Mouse (Mus musculus) forebrain, postnatal 0 days (tissue): ENCODE results near the gene Sgpp2. TPM values are rescaled to one million over a fixed set of nuclear protein-coding genes. Genes with fewer than 3 reads are reported as not detected.

Experiments
- ATAC-seq: fragments of 200-750 bp; cut with Nextera tagmentation; 2 replicates; pipeline ENCODE4 v1.8.0; 2017; ENCODE audit warnings: mild to moderate bottlenecking, moderate library complexity
- DNase-seq: peaks from one replicate; pipeline ENCODE4 v3.0.0-alpha.2; 2015
- H3K27ac ChIP-seq: fragments of 300-500 bp; sonication (generic); 2 replicates; pipeline ENCODE4 v1.5.1; 2014; ENCODE audit warnings: low read depth, mild to moderate bottlenecking, antibody characterized with exemption, low read length, moderate library complexity, mixed read lengths
- H3K27me3 ChIP-seq: fragments of 300-500 bp; sonication (generic); 2 replicates; pipeline ENCODE4 v1.6.1; 2014; ENCODE audit warnings: mild to moderate bottlenecking, low read length, mixed read lengths; ENCODE audit not compliant: insufficient read depth
- H3K36me3 ChIP-seq: fragments of 300-500 bp; sonication (generic); 2 replicates; pipeline ENCODE4 v1.6.1; 2014; ENCODE audit warnings: mild to moderate bottlenecking, moderate library complexity; ENCODE audit not compliant: insufficient read depth
- H3K4me1 ChIP-seq: fragments of 300-500 bp; sonication (generic); 2 replicates; pipeline ENCODE4 v1.6.1; 2014; ENCODE audit warnings: antibody characterized with exemption; ENCODE audit not compliant: insufficient read depth
- H3K4me2 ChIP-seq: fragments of 300-500 bp; sonication (generic); 2 replicates; pipeline ENCODE4 v1.6.1; 2014; ENCODE audit warnings: low read depth, mild to moderate bottlenecking, moderate library complexity
- H3K4me3 ChIP-seq: fragments of 300-500 bp; sonication (generic); 2 replicates; pipeline ENCODE4 v1.5.1; 2014; ENCODE audit warnings: low read depth, low read length, mixed read lengths
- H3K9ac ChIP-seq: fragments of 300-500 bp; sonication (generic); 2 replicates; pipeline ENCODE4 v1.6.1; 2014; ENCODE audit warnings: mild to moderate bottlenecking
- H3K9me3 ChIP-seq: fragments of 300-500 bp; sonication (generic); 2 replicates; pipeline ENCODE4 v1.6.1; 2016; ENCODE audit warnings: low read length
- CTCF ChIP-seq: sonication (generic); IDR thresholded peaks from 2 replicates; pipeline ENCODE4 v1.5.1; 2016; ENCODE audit warnings: antibody characterized with exemption, control low read depth, low read depth
- WGBS: fragments of 180-500 bp; shearing (Covaris S2); extraction: QIAGEN DNeasy Blood & Tissue Kit; methylation state at CpG from one replicate; pipeline ENCODE4 v1.1.7; 2014; 5-methylcytosine and 5-hydroxymethylcytosine counted together
- polyA plus RNA-seq: library from polyadenylated mRNA; unstranded; fragments of >200 nt; fragmentation: Nextera tagmentation; extraction: Ambion mirVana; gene quantifications from 2 replicates; pipeline ENCODE4 v1.2.1, GENCODE M21; 2015
- total RNA-seq: library from RNA; depleted of rRNA; stranded (reverse); fragments of >200 nt; gene quantifications from 2 replicates; pipeline ENCODE4 v1.2.3, GENCODE M21; 2014

Sgpp2 gene
- total and polyA plus RNA-seq, 2 experiments from 2014 or later = 0.67 to 0.84 TPM

- Histone ChIP-seq H3K27ac (no peak overlapping the region), H3K9me3 (no peaks in the 10 kb centered on the region), H3K4me3 (no peak overlapping the region), H3K4me1 (no peaks in the 10 kb centered on the region), H3K27me3 (no peaks in the 10 kb centered on the region; the same call in 1 of the 2 replicates), H3K36me3 (no peaks in the 10 kb centered on the region), H3K9ac (no peak overlapping the region), H3K4me2 (no peak overlapping the region)
- no peak for TF ChIP-seq CTCF
- 88% methylated on average over 9 of the region's 9 CpGs for WGBS
- ATAC-seq = no peak
- no peak for DNase-seq
These were observed 62.2 kb downstream of the Sgpp2 start for GRCm38 (mm10) chr1:78372316-78372715.

GRCm38 (mm10) chr1:78373836-78374235, 63.7 kb downstream of the Sgpp2 start:
- no peaks in the 10 kb centered on the region for H3K4me1 ChIP-seq
- no peak for TF ChIP-seq CTCF
- H3K9ac ChIP-seq = no peak overlapping the region
- H3K27ac ChIP-seq = no peak overlapping the region
- no peaks in the 10 kb centered on the region for H3K9me3 ChIP-seq
- no peak overlapping the region for H3K4me3 ChIP-seq
- H3K27me3 ChIP-seq = no peaks in the 10 kb centered on the region; the same call in 1 of the 2 replicates
- no peaks in the 10 kb centered on the region for H3K36me3 ChIP-seq
- no peak overlapping the region for H3K4me2 ChIP-seq
- no peak for DNase-seq
- WGBS = 92% methylated on average over 5 of the region's 5 CpGs
- no peak for ATAC-seq

GRCm38 (mm10) chr1:78375058-78375457, 64.9 kb downstream of the Sgpp2 start:
- Histone ChIP-seq H3K9me3 (no peaks in the 10 kb centered on the region), H3K4me2 (no peak overlapping the region), H3K9ac (no peak overlapping the region), H3K27ac (no peak overlapping the region), H3K36me3 (no peaks in the 10 kb centered on the region), H3K4me1 (no peaks in the 10 kb centered on the region), H3K27me3 (no peaks in the 10 kb centered on the region), H3K4me3 (no peak overlapping the region)
- no peak for DNase-seq
- WGBS = over 99% methylated on average over 3 of the region's 3 CpGs
- no peak for ATAC-seq
- TF ChIP-seq CTCF = no peak

- peak; percentile 71 for ATAC-seq
- no peaks in the 10 kb centered on the region for H3K9me3 ChIP-seq
- H3K27ac ChIP-seq = no peak overlapping the region
- no peak overlapping the region for H3K4me3 ChIP-seq
- H3K27me3 ChIP-seq = no peaks in the 10 kb centered on the region
- no peak overlapping the region for H3K4me2 ChIP-seq
- WGBS = 65% methylated on average over 4 of the region's 4 CpGs
- peak; percentile 31 for DNase-seq
- TF ChIP-seq CTCF = no peak
- H3K4me1 ChIP-seq = no peaks in the 10 kb centered on the region
- H3K9ac ChIP-seq = no peak overlapping the region
- no peaks in the 10 kb centered on the region for H3K36me3 ChIP-seq
These were observed 70.8 kb downstream of the Sgpp2 start for GRCm38 (mm10) chr1:78380950-78381349.

- ATAC-seq (no peak), DNase-seq (no peak)
- Histone ChIP-seq H3K36me3 (no peaks in the 10 kb centered on the region), H3K4me1 (no peaks in the 10 kb centered on the region), H3K27ac (no peak overlapping the region), H3K9me3 (no peaks in the 10 kb centered on the region), H3K27me3 (no peaks in the 10 kb centered on the region), H3K4me3 (no peak overlapping the region), H3K4me2 (no peak overlapping the region), H3K9ac (no peak overlapping the region)
- no peak for TF ChIP-seq CTCF
- 42% methylated on average over 4 of the region's 4 CpGs for WGBS
These were observed 77.7 kb downstream of the Sgpp2 start for GRCm38 (mm10) chr1:78387854-78388253.

GRCm38 (mm10) chr1:78388848-78389247, 78.7 kb downstream of the Sgpp2 start:
- Histone ChIP-seq H3K4me1 (no peaks in the 10 kb centered on the region), H3K9me3 (no peaks in the 10 kb centered on the region), H3K27ac (no peak overlapping the region), H3K4me2 (no peak overlapping the region), H3K9ac (no peak overlapping the region), H3K4me3 (no peak overlapping the region), H3K27me3 (no peaks in the 10 kb centered on the region), H3K36me3 (no peaks in the 10 kb centered on the region)
- no peak for DNase-seq
- TF ChIP-seq CTCF = no peak
- no peak for ATAC-seq
- 9% methylated on average over 3 of the region's 3 CpGs for WGBS

GRCm38 (mm10) chr1:78395191-78395735, 85.1 kb downstream of the Sgpp2 start:
- H3K4me1 ChIP-seq = no peaks in the 10 kb centered on the region
- DNase-seq (no peak), ATAC-seq (no peak)
- H3K9ac ChIP-seq = no peak overlapping the region
- H3K27me3 ChIP-seq = no peaks in the 10 kb centered on the region
- no peaks in the 10 kb centered on the region for H3K9me3 ChIP-seq
- no peaks in the 10 kb centered on the region for H3K36me3 ChIP-seq
- no peak for TF ChIP-seq CTCF
- H3K27ac ChIP-seq = no peak overlapping the region
- H3K4me2 ChIP-seq = no peak overlapping the region
- 66% methylated on average over 8 of the region's 8 CpGs for WGBS
- no peak overlapping the region for H3K4me3 ChIP-seq
